Mouse (Mus musculus) embryo, embryonic 9.5 days (tissue): ENCODE measurements around the gene H2al1o.
"Not testable (repeated sequence)": the region's sequence is repeated elsewhere in the genome, so short reads cannot be mapped to it uniquely, and the experiment has no call there.

Experiments used
- DNase-seq: peaks from one replicate; pipeline ENCODE4 v3.0.0-alpha.2; 2017; ENCODE audit errors: extremely low spot score

H2al1o gene

GRCm38 (mm10) chrX:9572309-9572708, at the start of gene H2al1o:
Gene H2al1o, minus strand, starts transcription at chrX:9572409.
- not testable (repeated sequence) for DNase-seq

GRCm38 (mm10) chrX:9598036-9598435, 25.8 kb upstream of the H2al1o start:
- not testable (repeated sequence) for DNase-seq

- no peak for DNase-seq
These were observed 35.3 kb downstream of the H2al1o start for GRCm38 (mm10) chrX:9536881-9537280.
